Mouse (Mus musculus) stomach, embryonic 15.5 days (tissue): ENCODE measurements around the gene Gnaq. TPM values are rescaled to one million over a fixed set of nuclear protein-coding genes. Genes with fewer than 3 reads are reported as not detected.
A peak's percentile ranks its signal among the peaks of the same experiment; 100 is the strongest.

ENCODE experiments used
- ATAC-seq: fragments of 200-750 bp; cut with Nextera tagmentation; 2 replicates; pipeline ENCODE4 v1.8.0; 2017; ENCODE audit warnings: low read depth, moderate number of reproducible peaks, moderate TSS enrichment; ENCODE audit not compliant: insufficient read depth, low FRiP score
- H3K27ac ChIP-seq: fragments of 300-500 bp; sonication (generic); 2 replicates; pipeline ENCODE4 v1.5.1; 2015; ENCODE audit warnings: mild to moderate bottlenecking, inconsistent platforms
- H3K27me3 ChIP-seq: fragments of 300-500 bp; sonication (generic); replicated peaks from 2 replicates; pipeline ENCODE4 v1.6.1; 2015; ENCODE audit warnings: inconsistent platforms
- H3K36me3 ChIP-seq: fragments of 300-500 bp; sonication (generic); 2 replicates; pipeline ENCODE4 v1.6.1; 2015; ENCODE audit warnings: inconsistent platforms
- H3K4me1 ChIP-seq: fragments of 300-500 bp; sonication (generic); 2 replicates; pipeline ENCODE4 v1.6.1; 2015; ENCODE audit warnings: inconsistent platforms
- H3K4me2 ChIP-seq: fragments of 300-500 bp; sonication (generic); 2 replicates; pipeline ENCODE4 v1.6.1; 2015; ENCODE audit warnings: mild to moderate bottlenecking, inconsistent platforms
- H3K4me3 ChIP-seq: fragments of 300-500 bp; sonication (generic); replicated peaks from 2 replicates; pipeline ENCODE4 v1.5.1; 2015; ENCODE audit warnings: inconsistent platforms
- H3K9ac ChIP-seq: fragments of 300-500 bp; sonication (generic); 2 replicates; pipeline ENCODE4 v1.6.1; 2015; ENCODE audit warnings: inconsistent platforms
- H3K9me3 ChIP-seq: fragments of 300-500 bp; sonication (generic); 2 replicates; pipeline ENCODE4 v1.6.1; 2016; ENCODE audit warnings: inconsistent platforms
- WGBS: fragments of 180-500 bp; shearing (Covaris S2); methylation state at CpG from one replicate; pipeline ENCODE4 v1.1.7; 2015; 5-methylcytosine and 5-hydroxymethylcytosine counted together
- polyA plus RNA-seq: library from polyadenylated mRNA; unstranded; fragments of >200 nt; fragmentation: Nextera tagmentation; extraction: Ambion mirVana; gene quantifications from 2 replicates; pipeline ENCODE4 v1.2.1, GENCODE M21; 2015

Gnaq gene
- polyA plus RNA-seq, 1 experiment from 2014 or later, result 35.6 TPM

DNA sequence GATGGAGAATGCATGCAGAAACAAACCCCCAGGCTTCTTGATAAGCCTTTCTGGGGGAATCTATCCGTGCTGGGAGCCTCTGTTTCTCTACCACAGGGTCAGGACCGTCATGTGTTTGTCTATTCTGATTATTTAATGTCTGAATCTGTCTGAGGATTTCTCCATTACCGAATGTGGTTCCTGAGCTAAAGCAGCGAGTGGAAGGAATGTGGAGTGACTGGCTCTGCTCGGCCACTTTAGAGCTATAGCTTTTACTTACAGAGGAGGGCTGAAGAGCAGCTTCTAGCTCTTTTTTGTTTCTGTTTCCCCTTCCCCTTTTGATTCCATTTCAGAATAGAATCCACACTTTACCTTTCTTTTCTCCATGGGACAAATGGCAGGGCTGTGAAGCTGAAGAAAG is 43.8 kb downstream of the Gnaq start:
- Histone ChIP-seq H3K27ac (peak overlapping the region; percentile 49), H3K4me2 (no peak overlapping the region), H3K4me1 (peaks cover 34% of the 10 kb centered on the region), H3K36me3 (no peaks in the 10 kb centered on the region), H3K9ac (no peak overlapping the region), H3K27me3 (no peaks in the 10 kb centered on the region), H3K4me3 (no peak overlapping the region), H3K9me3 (no peaks in the 10 kb centered on the region)
- WGBS, result 15% methylated on average over 5 of the region's 5 CpGs
- ATAC-seq, result no peak

DNA sequence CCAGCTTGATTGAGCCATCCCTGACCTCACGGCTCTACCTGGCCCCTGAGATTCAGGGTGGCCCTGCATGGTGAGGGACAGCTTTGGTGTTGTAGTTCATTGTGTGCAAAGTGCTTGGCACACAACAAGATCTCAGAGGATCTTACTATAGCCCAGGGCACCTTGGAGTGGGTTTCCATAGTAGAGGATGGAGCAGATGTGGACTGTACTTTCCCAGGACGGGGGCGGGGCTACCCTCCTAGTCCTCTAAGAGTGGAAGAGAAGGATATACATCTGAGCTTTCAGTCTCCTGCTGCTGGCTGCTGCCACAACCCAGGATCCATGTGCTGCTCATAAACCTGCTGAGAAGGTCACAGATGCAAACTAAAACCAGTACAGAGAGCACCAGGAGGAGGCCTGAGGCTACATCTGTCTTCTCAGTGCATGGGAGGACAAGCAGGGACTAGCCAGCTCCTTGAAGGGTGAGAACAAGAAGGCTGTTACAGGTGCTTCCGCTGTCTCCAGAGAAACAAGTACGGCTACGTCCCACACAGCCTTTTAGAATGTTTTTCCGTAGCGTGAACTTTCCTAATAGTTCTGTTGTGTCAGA is 44.6 kb downstream of the Gnaq start:
- Histone ChIP-seq H3K27ac (peak overlapping the region; percentile 49), H3K4me1 (peaks cover 34% of the 10 kb centered on the region), H3K36me3 (no peaks in the 10 kb centered on the region), H3K4me3 (no peak overlapping the region), H3K4me2 (no peak overlapping the region), H3K9ac (no peak overlapping the region), H3K27me3 (no peaks in the 10 kb centered on the region), H3K9me3 (no peaks in the 10 kb centered on the region)
- WGBS, result 82% methylated on average over 8 of the region's 8 CpGs
- ATAC-seq, result 0 out of 2 replicates have a peak, but pooled peaks have one; percentile 31

DNA sequence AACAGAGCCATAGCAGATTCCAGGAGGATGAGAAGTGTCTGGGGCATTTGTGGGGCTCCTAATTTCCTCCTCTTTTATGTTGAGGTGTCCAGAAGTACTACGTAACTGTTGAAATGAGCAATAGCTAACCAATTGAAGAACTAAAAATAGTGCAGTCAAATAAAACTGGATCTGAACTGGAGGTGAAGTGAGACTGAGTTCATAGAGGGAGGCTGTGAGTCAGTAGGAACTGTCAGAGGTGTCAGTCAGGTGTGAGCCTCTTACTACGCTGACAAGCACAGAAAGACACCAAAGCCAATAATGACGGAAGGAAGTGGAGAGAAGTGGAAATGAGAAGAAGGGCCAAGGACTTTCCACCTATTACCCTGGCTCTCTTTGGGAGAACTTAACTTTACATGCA is 48.6 kb downstream of the Gnaq start:
- no peaks in the 10 kb centered on the region for H3K9me3 ChIP-seq
- no peak overlapping the region for H3K9ac ChIP-seq
- H3K27me3 ChIP-seq, result no peaks in the 10 kb centered on the region
- H3K36me3 ChIP-seq, result no peaks in the 10 kb centered on the region
- H3K27ac ChIP-seq, result peak overlapping the region; percentile 36; the same call in 1 of the 2 replicates
- 79% methylated on average over 3 of the region's 3 CpGs for WGBS
- peaks cover 19% of the 10 kb centered on the region for H3K4me1 ChIP-seq
- H3K4me2 ChIP-seq, result no peak overlapping the region
- H3K4me3 ChIP-seq, result no peak overlapping the region
- ATAC-seq, result no peak

DNA sequence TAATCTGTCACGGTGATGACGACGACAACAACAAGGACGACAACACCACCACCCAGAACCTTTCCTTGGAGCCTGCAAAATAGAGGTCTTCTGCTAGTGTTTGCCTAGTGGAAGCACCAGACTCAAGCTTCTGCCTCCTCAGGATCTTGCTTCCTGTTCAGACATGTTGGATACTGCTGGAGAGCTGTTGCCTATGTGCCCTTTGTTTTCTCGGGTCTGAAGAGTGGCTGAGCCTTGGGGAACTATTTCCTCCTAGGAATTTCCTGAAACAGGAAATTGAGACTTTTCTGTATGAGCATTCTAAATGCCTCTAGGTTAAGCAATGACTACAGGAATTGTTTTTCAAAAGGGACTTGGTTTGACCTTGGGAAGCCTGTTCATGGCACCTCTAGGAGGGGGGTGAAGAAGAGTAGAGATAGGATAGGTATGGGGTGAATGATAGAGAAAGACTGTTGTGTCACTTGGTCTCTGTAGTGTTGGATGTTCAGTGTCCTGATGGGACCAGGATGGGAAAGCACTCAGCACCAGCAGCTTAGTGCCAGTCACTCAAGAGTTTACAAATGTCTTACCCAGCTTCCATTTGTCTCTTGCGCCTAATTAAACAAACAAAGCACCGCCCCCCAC is 49.3 kb downstream of the Gnaq start:
- Histone ChIP-seq H3K27me3 (no peaks in the 10 kb centered on the region), H3K36me3 (no peaks in the 10 kb centered on the region), H3K9ac (no peak overlapping the region), H3K4me2 (no peak overlapping the region), H3K4me1 (peaks cover 16% of the 10 kb centered on the region), H3K27ac (peak overlapping the region; percentile 36; the same call in 1 of the 2 replicates), H3K4me3 (no peak overlapping the region), H3K9me3 (no peaks in the 10 kb centered on the region)
- ATAC-seq, result no peak
- 71% methylated on average over 7 of the region's 7 CpGs for WGBS

DNA sequence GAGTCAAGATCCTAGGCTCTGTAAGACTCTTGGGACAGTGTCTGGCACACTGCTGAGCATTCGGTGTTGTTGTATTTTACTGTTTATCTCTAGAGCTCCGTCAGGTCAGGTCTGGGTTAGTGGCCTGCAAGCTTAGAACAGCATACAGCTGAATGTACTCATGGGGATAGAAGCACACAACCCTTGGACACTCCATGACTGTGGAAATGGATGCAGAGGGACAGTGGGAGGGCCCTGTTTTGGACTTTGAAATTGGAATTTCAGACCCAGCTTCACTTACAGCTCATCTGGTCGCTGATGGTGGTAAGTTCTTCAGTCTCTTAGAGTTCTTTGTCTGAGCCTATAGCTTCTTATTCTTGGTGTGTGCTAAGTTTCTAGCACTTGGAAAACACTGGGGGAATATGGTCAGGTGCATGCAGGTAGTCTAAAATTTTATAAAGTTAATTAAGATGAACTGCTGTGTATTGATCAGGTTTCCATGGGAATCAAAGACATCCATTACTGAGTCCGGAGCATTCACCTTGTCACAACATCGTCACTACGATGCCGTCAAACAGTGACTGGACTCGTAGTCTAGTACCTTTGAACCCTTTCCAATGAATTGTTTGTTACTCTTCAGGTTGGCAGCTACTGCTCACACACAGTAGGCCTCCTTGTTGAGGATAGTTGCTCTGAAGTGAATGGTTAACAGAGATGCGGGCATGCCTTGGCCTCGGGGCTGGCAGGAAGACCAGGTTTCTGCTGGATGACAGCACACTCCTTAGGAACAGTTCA is 51.1 kb downstream of the Gnaq start:
- no peaks in the 10 kb centered on the region for H3K36me3 ChIP-seq
- H3K27me3 ChIP-seq, result no peaks in the 10 kb centered on the region
- H3K9ac ChIP-seq, result no peak overlapping the region
- no peak for ATAC-seq
- no peaks in the 10 kb centered on the region for H3K9me3 ChIP-seq
- H3K4me3 ChIP-seq, result no peak overlapping the region
- H3K27ac ChIP-seq, result no peak overlapping the region
- peaks cover 25% of the 10 kb centered on the region for H3K4me1 ChIP-seq
- 85% methylated on average over 10 of the region's 10 CpGs for WGBS
- no peak overlapping the region for H3K4me2 ChIP-seq

DNA sequence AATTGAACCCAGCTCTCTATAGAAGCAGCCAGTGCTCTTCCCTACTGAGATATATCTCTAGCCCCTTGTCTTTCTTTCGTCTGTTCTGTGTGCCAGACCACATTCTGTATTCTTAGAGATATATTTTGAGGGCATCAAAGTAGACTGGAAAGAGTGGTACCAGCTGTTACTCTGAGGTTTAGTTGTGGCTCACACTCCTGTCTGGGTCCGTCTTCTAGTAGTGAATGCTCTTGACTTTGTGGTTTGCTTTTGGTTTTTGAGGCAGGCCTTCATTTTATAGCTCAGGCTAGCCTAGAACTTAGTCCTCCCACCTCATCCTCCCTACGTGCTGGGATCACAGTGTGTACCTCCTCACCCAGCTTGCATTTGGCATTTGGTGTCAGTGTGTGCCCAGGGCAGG is 54.4 kb downstream of the Gnaq start:
- H3K27ac ChIP-seq, result peak overlapping the region; percentile 70

DNA sequence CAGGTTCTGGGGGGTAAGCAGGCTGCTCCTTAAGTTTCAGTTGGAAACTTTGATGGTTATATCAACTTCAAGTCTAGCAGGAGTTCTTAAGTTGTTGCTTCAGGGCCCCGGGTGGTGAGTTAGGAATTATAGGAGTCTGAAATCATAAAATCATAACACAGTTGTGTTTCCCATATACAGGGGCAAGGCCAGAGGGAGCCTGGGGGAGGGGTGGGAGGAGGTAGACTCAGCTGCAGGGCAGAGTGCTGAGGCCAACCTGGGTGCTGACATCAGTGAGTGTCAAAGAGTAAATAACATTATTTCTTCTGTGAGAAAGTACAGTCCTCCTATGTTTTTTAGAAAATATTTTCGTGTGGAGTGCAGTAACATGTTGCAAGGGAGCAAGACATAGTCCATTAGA is 55.3 kb downstream of the Gnaq start:
- no peaks in the 10 kb centered on the region for H3K9me3 ChIP-seq
- H3K4me1 ChIP-seq, result peaks cover 24% of the 10 kb centered on the region
- H3K4me3 ChIP-seq, result no peak overlapping the region
- no peaks in the 10 kb centered on the region for H3K36me3 ChIP-seq
- no peak for ATAC-seq
- H3K4me2 ChIP-seq, result no peak overlapping the region
- no peaks in the 10 kb centered on the region for H3K27me3 ChIP-seq
- H3K27ac ChIP-seq, result peak overlapping the region; percentile 70
- WGBS, result 29% methylated on average over 2 of the region's 2 CpGs
- H3K9ac ChIP-seq, result no peak overlapping the region

More for the DNA sequence above, 54.4 kb downstream of the Gnaq start:
- Histone ChIP-seq H3K4me1 (peaks cover 24% of the 10 kb centered on the region), H3K9me3 (no peaks in the 10 kb centered on the region), H3K4me2 (no peak overlapping the region), H3K4me3 (no peak overlapping the region), H3K9ac (no peak overlapping the region), H3K36me3 (no peaks in the 10 kb centered on the region), H3K27me3 (no peaks in the 10 kb centered on the region)
- no peak for ATAC-seq
- 63% methylated on average over 3 of the region's 3 CpGs for whole genome bisulfite sequencing

DNA sequence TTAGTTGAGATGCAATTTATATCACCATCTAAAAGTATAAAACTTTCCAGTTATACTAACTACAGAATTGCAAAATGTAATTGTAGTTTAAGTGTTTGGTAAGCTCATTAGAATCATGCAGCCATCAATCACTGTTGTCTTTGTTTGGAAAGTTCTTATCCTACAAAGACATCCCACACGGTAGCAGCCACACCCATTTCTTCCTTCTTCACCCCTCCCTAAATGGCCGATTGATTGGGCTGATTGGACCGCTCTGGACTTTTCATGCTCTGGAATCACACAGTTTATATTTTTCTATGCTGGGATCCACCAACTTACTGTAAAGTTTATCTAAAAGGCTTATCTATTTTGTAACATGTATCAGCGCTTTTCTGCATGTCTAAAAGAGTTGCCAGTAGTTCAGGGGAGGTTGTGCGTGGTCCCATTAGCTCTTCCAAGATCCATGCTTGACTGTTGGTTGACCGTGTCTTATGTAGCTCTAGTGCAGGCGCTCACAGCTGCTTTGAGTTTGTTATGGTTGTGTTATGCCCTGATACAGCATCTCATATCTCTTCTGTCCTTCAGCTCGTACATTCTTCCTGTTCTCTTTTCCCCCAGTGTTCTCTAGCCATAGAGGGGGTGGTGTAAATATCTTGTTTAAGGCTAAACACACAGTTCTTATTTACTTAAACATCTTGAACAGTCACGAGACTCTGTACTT is 56.6 kb downstream of the Gnaq start:
- H3K4me3 ChIP-seq, result no peak overlapping the region
- no peak for ATAC-seq
- H3K4me1 ChIP-seq, result peaks cover 19% of the 10 kb centered on the region; the same call in 1 of the 2 replicates
- 51% methylated on average over 9 of the region's 9 CpGs for WGBS
- H3K27ac ChIP-seq, result no peak overlapping the region
- no peak overlapping the region for H3K9ac ChIP-seq
- H3K9me3 ChIP-seq, result no peaks in the 10 kb centered on the region
- no peak overlapping the region for H3K4me2 ChIP-seq
- no peaks in the 10 kb centered on the region for H3K27me3 ChIP-seq
- H3K36me3 ChIP-seq, result no peaks in the 10 kb centered on the region

DNA sequence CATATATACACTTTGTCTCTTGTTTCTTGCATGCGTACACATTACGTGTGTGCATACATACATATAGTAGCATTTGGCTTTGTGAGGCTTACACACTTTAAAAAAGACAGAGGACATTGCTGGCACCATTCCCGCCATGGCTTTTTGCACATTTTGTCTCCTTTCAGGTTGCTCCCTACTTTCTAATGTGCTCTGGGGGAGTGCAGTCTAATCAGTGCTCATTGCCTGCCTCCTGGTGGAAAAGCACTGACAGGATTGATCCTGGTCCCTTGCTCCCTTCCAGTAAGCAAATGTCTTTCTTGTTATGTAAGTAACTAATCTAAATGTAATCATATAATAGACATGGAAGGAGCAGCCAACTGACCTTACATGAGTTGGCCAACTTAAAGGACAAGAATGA is 65.5 kb downstream of the Gnaq start:
- WGBS, result 83% methylated on average over 3 of the region's 3 CpGs
- H3K27me3 ChIP-seq, result no peaks in the 10 kb centered on the region
- H3K4me1 ChIP-seq, result no peaks in the 10 kb centered on the region
- H3K9ac ChIP-seq, result no peak overlapping the region
- no peak overlapping the region for H3K4me3 ChIP-seq
- H3K9me3 ChIP-seq, result no peaks in the 10 kb centered on the region
- no peak for ATAC-seq
- H3K36me3 ChIP-seq, result no peaks in the 10 kb centered on the region
- no peak overlapping the region for H3K4me2 ChIP-seq
- no peak overlapping the region for H3K27ac ChIP-seq

DNA sequence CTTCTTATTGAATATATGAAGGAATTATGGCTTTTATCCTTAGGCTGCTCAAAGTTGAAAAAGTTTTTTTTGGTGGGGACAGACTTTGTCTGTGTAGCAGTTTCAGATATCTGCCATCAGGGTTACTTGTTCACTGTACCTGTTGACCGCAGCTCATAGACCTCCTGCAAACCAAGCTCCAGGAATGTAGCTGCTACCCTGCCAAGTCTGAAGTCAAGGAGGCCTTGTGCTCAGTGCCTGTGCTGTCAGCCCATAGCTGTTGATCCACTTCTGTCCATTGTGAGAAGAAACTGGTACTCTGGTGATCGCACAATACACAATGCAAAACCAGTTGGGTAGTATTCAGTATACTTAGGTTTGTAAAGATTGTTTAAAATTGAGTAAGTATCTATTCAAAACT is 68.7 kb downstream of the Gnaq start:
- Histone ChIP-seq H3K27ac (no peak overlapping the region), H3K4me2 (no peak overlapping the region), H3K27me3 (no peaks in the 10 kb centered on the region), H3K4me1 (no peaks in the 10 kb centered on the region), H3K4me3 (no peak overlapping the region), H3K9ac (no peak overlapping the region), H3K36me3 (no peaks in the 10 kb centered on the region), H3K9me3 (no peaks in the 10 kb centered on the region)
- no peak for ATAC-seq
- 95% methylated on average over 2 of the region's 2 CpGs for WGBS

DNA sequence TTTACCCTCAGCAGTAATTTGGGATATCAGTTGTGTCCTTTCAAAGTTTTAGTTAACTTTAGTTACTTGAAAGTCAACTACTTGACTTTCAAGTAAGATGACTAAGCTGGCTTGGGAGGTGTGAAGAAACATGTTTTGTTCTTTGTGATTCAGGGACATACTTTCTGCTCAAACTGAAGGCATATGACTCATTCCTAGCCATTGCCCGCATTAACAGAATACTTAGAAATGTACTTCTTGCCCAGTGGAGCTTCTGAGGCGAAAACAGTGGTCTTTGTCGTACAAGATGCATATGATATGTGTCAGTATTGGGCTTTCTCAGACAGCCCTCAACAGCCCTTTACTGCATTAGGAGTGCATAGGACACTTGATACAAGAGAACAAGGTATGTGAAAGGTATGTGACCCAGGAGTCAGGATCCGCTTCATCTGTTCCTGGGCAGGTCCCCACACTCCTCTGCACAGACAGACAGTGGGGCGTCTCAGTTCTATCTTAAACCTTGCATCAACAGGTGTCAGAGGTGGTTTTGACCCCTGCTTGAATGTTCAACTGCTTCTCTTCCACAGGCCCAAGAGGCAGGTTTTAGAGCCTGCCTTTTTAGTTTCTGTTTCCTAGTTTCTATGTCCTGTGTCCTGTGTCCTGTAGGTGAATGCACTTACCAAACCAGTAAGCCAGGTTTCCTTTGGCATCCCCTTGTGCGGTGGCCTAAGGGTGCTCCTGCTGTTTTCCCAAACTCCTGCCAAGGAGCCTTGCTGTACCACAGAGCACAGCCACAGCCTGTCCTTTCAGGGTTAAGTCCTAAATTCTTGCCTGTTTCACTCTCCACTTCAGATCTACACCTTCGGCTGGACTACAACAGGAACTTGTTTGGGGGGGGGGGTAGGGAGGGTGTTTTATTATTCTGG is 72.4 kb downstream of the Gnaq start:
- no peak overlapping the region for H3K4me2 ChIP-seq
- no peaks in the 10 kb centered on the region for H3K4me1 ChIP-seq
- H3K9me3 ChIP-seq, result no peaks in the 10 kb centered on the region
- H3K27ac ChIP-seq, result no peak overlapping the region
- H3K9ac ChIP-seq, result no peak overlapping the region
- H3K36me3 ChIP-seq, result no peaks in the 10 kb centered on the region
- no peaks in the 10 kb centered on the region for H3K27me3 ChIP-seq
- no peak for ATAC-seq
- WGBS, result 70% methylated on average over 7 of the region's 7 CpGs
- H3K4me3 ChIP-seq, result no peak overlapping the region
